11 mouse cellular contexts compared by ENCODE assay signal in genomic region chr6:22833637-22834036, GRCm38 (mm10). TPM values are rescaled to one million over a fixed set of nuclear protein-coding genes. Genes with fewer than 3 reads are reported as not detected.
DNase-seq lines count a peak whose midpoint lies in the region; ATAC-seq lines count a peak whose summit lies in the region.
"Had no signal": no experiment of that assay in that cellular context is flagged by ENCODE, and none has a peak within 500 bp of the region (broad histone marks: within the 10 kb centered on the region; RNA-seq: fewer than 3 reads in every experiment).

No protein-coding gene starts in this region.

- H3K4me2 ChIP-seq in heart, embryonic 12.5 days = no peak overlapping the region
- H3K4me2 ChIP-seq: liver, embryonic 15.5 days had no signal

- intact Hi-C loops in heart, postnatal 10 days (cut with DNase I) = no loop called here
- intact Hi-C loops in left cerebral cortex, postnatal 25 days (cut with DNase I) = loop anchor here (5.0 kb wide), 1 partner anchor 36 kb away; no protein-coding TSS in a partner anchor

- no peak overlapping the region for H3K4me3 ChIP-seq in heart, embryonic 12.5 days
- H3K4me3 ChIP-seq: liver, embryonic 15.5 days had no signal

- no peaks in the 10 kb centered on the region for H3K4me1 ChIP-seq in heart, embryonic 12.5 days (replicated peaks)
- H3K4me1 ChIP-seq: liver, embryonic 15.5 days had no signal

- DNase-seq in heart, postnatal 10 days = peak; percentile 2 to 5
- DNase-seq in frontal cortex, postnatal 36 days (ENCODE audit: low spot score in 2 of 2) = peak; percentile 26 to 34
- peak; percentile 10 to 53 for DNase-seq in left cerebral cortex, postnatal 25 days (ENCODE audit: low spot score in 2 of 2)
- peak; percentile 77 to 88 for DNase-seq in right cerebral cortex, postnatal 10 days (ENCODE audit: low spot score in 2 of 2)
- no peak for DNase-seq in urinary bladder, postnatal 36 days (ENCODE audit: low spot score in 2 of 2)
- no peak for DNase-seq in heart, adult 11 months
- DNase-seq in urinary bladder, adult 2 months (ENCODE audit: low spot score) = no peak
- DNase-seq: adrenal gland, postnatal 36 days had no signal

- no peak overlapping the region for H3K9ac ChIP-seq in heart, embryonic 12.5 days
- H3K9ac ChIP-seq: liver, embryonic 15.5 days had no signal

- no peaks in the 10 kb centered on the region for H3K27me3 ChIP-seq in heart, embryonic 12.5 days (replicated peaks)
- H3K27me3 ChIP-seq: liver, embryonic 15.5 days had no signal

- ATAC-seq in heart, embryonic 12.5 days (ENCODE audit: insufficient number of reproducible peaks, low FRiP score) = no peak

- H3K9me3 ChIP-seq in heart, embryonic 12.5 days (replicated peaks) = no peaks in the 10 kb centered on the region
- H3K9me3 ChIP-seq: liver, embryonic 15.5 days had no signal

- H3K27ac ChIP-seq in heart, embryonic 12.5 days (ENCODE audit: poor library complexity, severe bottlenecking) = no peak overlapping the region
- H3K27ac ChIP-seq: kidney, postnatal 0 days; liver, embryonic 15.5 days had no signal

- H3K36me3 ChIP-seq in heart, embryonic 12.5 days = no peaks in the 10 kb centered on the region
- H3K36me3 ChIP-seq: liver, embryonic 15.5 days had no signal

- WGBS in heart, embryonic 12.5 days = 56% methylated on average over 7 of the region's 7 CpGs

RNA-seq across cellular contexts. Expression of gene Ptprz1, which starts 41.7 kb away (rescaled TPM):
- 1 to 10 TPM; 1.4 to 1.8 TPM for total RNA-seq in heart, postnatal 10 days (2021)
- 0.71 and 1.1 TPM in 2 replicates for polyA plus RNA-seq in heart, embryonic 12.5 days (2016; fragmentation: Nextera tagmentation; extraction: Ambion mirVana)
- total RNA-seq in left cerebral cortex, postnatal 25 days (2021) = 100 to 1,000 TPM; 114 to 125 TPM
- 11.5 and 11.8 TPM in 2 replicates for polyA plus RNA-seq in urinary bladder, adult 2 months (2012; rRNA removed)

Comparison
In these comparisons a context has a peak if more than half of its experiments do, and no peak if none do; other contexts are left out.
1. DNase-seq: peak in heart, postnatal 10 days (2 of 2), frontal cortex, postnatal 36 days (2 of 2), left cerebral cortex, postnatal 25 days (2 of 2) and right cerebral cortex, postnatal 10 days (2 of 2); none in urinary bladder, postnatal 36 days (0 of 2), heart, adult 11 months (single experiment) and urinary bladder, adult 2 months (single experiment).
2. RNA of gene Ptprz1, which starts 41.7 kb away (total RNA-seq): 114 to 125 TPM in left cerebral cortex, postnatal 25 days; 1.4 to 1.8 TPM in heart, postnatal 10 days; every median in the first group is over 10 times any median in the second.